Mouse (Mus musculus): ENCODE measurements around the gene Prl. TPM values are rescaled to one million over a fixed set of nuclear protein-coding genes. Genes with fewer than 3 reads are reported as not detected.

Prl gene
- polyA plus RNA-seq (2014; fragmentation: Nextera tagmentation; extraction: Ambion mirVana): not detected in 2 replicates

DNA sequence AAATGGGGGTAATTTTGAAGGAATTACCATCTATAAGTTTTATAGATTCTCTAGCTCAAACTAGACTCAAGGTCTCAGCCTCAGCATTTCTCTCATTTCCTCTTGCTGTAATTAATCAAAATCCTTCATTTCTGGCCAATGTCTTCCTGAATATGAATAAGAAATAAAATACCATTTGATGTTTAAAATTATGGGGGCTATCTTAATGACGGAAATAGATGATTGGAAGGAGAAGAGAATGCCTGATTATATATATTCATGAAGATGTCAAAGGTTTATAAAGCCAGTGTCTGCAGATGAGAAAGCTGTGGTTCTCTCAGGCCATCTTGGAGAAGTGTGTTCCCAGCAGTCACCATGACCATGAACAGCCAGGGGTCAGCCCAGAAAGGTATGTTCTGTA, at the start of gene Prl:
TSS of gene Prl (plus strand) at position 301 of the 400 bp plus-strand sequence.
- DNase-seq (no peak), ATAC-seq (ENCODE audit: insufficient read depth) (no peak)
- Histone ChIP-seq H3K9me3 (ENCODE audit: low read depth, low read length) (no peaks in the 10 kb centered on the region), H3K4me2 (no peak within 1 kb of the TSS), H3K9ac (no peak within 1 kb of the TSS), H3K4me3 (ENCODE audit: low read depth, low read length) (no peak within 1 kb of the TSS), H3K27ac (ENCODE audit: low read depth) (no peak within 1 kb of the TSS), H3K36me3 (ENCODE audit: insufficient read depth) (no peaks in the 10 kb centered on the region), H3K4me1 (ENCODE audit: insufficient read depth) (no peaks in the 10 kb centered on the region), H3K27me3 (ENCODE audit: insufficient read depth, low read length) (no peaks in the 10 kb centered on the region)
- WGBS: 89% methylated on average over 1 of the region's 1 CpGs
- no peak for TF ChIP-seq CTCF (IDR thresholded peaks at IDR 0.05; ENCODE audit: low read depth)

DNA sequence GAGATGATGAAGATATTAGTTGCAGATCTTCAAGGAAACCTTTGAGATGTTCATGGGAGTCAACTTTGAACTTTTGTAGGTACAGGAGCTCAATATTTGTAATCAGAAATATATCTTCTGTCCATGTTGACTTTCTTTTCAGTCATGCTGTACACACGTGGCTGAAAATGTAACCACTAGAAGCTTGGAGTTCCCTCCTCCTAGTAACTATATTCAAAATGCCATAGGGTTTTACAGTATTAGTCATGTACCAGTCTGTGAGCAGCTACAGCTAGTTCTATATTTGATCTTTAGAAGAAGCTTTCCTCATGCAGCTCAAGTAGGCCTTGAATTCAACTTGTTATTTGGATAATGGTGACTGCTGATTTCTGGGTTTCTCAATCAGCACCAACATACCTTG, 30.8 kb upstream of the Prl start:
- H3K9ac ChIP-seq: no peak overlapping the region
- H3K36me3 ChIP-seq (ENCODE audit: insufficient read depth): no peaks in the 10 kb centered on the region
- no peaks in the 10 kb centered on the region for H3K27me3 ChIP-seq (ENCODE audit: insufficient read depth, low read length)
- no peak overlapping the region for H3K4me3 ChIP-seq (ENCODE audit: low read depth, low read length)
- no peaks in the 10 kb centered on the region for H3K4me1 ChIP-seq (ENCODE audit: insufficient read depth)
- ATAC-seq (ENCODE audit: insufficient read depth) (no peak), DNase-seq (no peak)
- no peak overlapping the region for H3K27ac ChIP-seq (ENCODE audit: low read depth)
- 57% methylated on average over 1 of the region's 1 CpGs for WGBS
- H3K4me2 ChIP-seq: no peak overlapping the region
- no peak for TF ChIP-seq CTCF (IDR thresholded peaks at IDR 0.05; ENCODE audit: low read depth)
- H3K9me3 ChIP-seq (ENCODE audit: low read depth, low read length): no peaks in the 10 kb centered on the region

DNA sequence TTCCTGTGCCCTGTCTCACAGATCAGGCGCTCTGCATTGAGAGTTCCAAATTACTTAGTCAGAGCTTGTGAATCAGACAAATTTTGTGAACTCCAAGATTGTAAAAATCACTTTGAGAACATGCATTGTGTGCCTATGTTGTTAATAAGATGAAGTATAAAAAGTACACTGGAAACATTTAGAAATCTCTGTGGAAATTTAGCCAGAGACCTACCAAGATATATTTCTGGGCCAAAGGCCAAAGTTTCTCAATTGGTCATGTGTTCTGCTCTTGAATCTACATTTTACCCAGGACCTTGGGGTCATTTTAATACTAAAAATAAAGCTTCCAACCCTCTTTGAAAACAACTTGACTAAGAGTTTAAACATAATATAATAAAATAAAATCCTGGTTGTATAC, 30.0 kb upstream of the Prl start:
- H3K4me2 ChIP-seq: no peak overlapping the region
- ATAC-seq (ENCODE audit: insufficient read depth) (no peak), DNase-seq (peak; percentile 39)
- H3K9ac ChIP-seq: no peak overlapping the region
- no peak overlapping the region for H3K4me3 ChIP-seq (ENCODE audit: low read depth, low read length)
- no peaks in the 10 kb centered on the region for H3K9me3 ChIP-seq (ENCODE audit: low read depth, low read length)
- no peak overlapping the region for H3K27ac ChIP-seq (ENCODE audit: low read depth)
- H3K4me1 ChIP-seq (ENCODE audit: insufficient read depth): no peaks in the 10 kb centered on the region
- H3K36me3 ChIP-seq (ENCODE audit: insufficient read depth): no peaks in the 10 kb centered on the region
- no peak for TF ChIP-seq CTCF (IDR thresholded peaks at IDR 0.05; ENCODE audit: low read depth)
- H3K27me3 ChIP-seq (ENCODE audit: insufficient read depth, low read length): no peaks in the 10 kb centered on the region
- WGBS: 90% methylated on average over 1 of the region's 1 CpGs

DNA sequence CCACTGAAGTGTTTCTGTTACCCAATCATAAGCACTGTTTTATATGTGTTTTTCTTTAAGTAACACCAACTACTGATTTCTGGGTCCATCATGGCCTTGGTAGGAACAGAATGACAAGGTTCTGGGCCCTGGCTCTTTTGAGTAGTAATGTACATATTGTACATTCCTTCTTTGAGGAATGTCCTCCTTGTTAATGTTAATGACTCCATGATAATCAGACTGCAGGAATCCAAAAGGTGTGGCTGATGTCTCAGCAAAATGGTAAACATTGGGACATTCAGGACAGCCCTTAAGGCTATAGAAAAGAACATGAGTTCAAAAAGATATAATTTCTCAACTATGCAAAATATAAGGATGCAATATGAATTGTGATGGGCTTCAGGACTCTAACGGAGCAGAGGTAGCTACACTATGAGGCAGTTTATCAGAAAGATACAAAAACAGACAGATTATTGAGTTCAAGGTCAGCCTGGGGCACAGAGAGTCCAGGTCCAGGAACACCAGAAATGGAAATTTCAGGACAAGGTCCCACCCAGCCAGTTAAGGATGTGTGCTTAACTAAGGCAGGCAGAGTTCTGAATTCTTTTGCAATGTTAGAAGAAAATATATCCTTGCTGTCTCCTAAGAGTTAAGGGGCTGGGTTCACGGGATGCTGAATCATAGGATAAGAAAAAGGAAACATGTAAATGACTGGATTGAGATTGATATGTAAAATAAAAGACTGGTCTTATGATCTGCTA, 28.7 kb upstream of the Prl start:
- TF ChIP-seq CTCF (IDR thresholded peaks at IDR 0.05; ENCODE audit: low read depth): no peak
- H3K27me3 ChIP-seq (ENCODE audit: insufficient read depth, low read length): no peaks in the 10 kb centered on the region
- H3K4me2 ChIP-seq: no peak overlapping the region
- H3K9me3 ChIP-seq (ENCODE audit: low read depth, low read length): no peaks in the 10 kb centered on the region
- DNase-seq (no peak), ATAC-seq (ENCODE audit: insufficient read depth) (no peak)
- 62% methylated on average over 2 of the region's 2 CpGs for WGBS
- no peak overlapping the region for H3K27ac ChIP-seq (ENCODE audit: low read depth)
- H3K36me3 ChIP-seq (ENCODE audit: insufficient read depth): no peaks in the 10 kb centered on the region
- H3K4me1 ChIP-seq (ENCODE audit: insufficient read depth): no peaks in the 10 kb centered on the region
- H3K9ac ChIP-seq: no peak overlapping the region
- no peak overlapping the region for H3K4me3 ChIP-seq (ENCODE audit: low read depth, low read length)

DNA sequence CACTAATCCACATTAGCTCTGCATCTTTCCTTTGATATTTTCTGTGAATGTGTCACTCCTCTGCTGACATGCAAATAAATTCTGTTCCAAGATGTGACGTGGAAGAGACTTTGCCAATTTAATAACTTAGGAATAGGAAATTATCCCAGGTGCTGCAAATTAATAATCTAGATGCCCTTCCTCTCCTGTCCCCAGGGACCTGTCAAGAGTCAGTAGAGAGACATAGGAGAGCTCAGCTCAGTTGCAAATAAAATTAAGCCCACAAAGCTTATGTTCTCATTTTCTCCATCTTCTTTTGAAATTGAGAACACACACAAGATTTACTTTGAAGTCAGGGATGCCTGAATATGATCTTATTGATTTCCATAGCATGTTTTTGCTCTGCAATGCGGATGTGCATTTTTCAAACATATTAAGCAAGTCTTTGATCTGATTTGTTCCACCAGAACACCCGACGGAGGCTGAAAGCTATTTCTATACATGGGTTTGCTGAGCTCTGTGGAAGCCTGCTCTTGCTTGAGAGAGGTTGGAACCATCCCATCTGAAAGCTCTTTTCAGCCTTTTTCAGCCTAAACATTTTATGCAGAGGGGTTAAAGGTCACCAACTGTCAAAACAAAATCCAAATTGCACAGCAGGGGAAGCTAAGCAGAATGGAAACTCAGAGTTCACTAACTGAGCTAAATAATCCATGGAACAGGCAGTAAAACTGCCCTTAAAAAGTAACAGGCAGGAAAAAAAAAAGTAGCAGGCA, 26.1 kb upstream of the Prl start:
- no peaks in the 10 kb centered on the region for H3K27me3 ChIP-seq (ENCODE audit: insufficient read depth, low read length)
- H3K36me3 ChIP-seq (ENCODE audit: insufficient read depth): no peaks in the 10 kb centered on the region
- H3K27ac ChIP-seq (ENCODE audit: low read depth): no peak overlapping the region; the same call in 1 of the 2 replicates
- peak; percentile 78 for DNase-seq
- no peak overlapping the region for H3K9ac ChIP-seq
- H3K9me3 ChIP-seq (ENCODE audit: low read depth, low read length): no peaks in the 10 kb centered on the region
- TF ChIP-seq CTCF (IDR thresholded peaks at IDR 0.05; ENCODE audit: low read depth): no peak
- H3K4me3 ChIP-seq (ENCODE audit: low read depth, low read length): no peak overlapping the region
- no peak overlapping the region for H3K4me2 ChIP-seq
- H3K4me1 ChIP-seq (ENCODE audit: insufficient read depth): no peaks in the 10 kb centered on the region
- 28% methylated on average over 4 of the region's 4 CpGs for WGBS
- ATAC-seq (ENCODE audit: insufficient read depth): peak; percentile 28; the same call in 1 of the 2 replicates

DNA sequence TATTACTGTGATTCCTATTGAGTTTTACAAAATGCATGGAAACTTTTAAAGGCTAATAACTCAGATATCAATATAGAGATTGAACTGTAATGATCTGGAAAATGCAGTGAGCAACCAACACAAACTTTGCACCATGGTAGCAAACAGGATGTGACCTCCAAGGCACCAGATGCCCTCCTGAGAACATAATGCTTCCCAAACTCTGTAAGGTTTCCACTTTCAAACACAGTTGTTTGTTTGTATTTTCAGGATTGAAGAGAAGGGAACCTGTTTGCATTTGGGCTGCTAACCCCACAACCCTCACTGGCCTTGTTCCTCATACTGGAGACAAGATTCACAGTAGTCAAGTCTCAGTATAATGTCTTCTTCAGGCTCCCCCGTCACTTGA, 25.5 kb upstream of the Prl start:
- peak overlapping the region; percentile 44; the same call in 1 of the 2 replicates for H3K27ac ChIP-seq (ENCODE audit: low read depth)
- TF ChIP-seq CTCF (IDR thresholded peaks at IDR 0.05; ENCODE audit: low read depth): no peak

DNA sequence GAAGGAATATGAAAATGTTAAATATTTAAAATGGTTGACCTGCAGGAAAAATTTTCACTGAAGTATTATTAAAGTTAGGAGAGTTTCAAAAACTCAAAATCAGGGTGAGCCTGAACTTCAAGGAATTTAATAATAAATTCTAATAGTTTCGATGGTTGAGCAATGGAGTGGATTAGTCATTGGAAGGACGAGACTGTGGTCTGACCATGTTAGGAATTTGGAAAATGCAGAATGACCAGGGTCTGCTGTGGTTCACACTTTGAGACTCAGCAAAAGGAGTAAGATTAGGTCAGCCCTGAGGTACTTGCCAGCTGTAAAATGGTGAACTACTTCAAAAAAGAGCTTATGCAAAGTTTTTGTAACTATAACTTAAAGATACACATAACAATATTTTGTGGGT, 24.4 kb upstream of the Prl start:
- no peak overlapping the region for H3K9ac ChIP-seq
- ATAC-seq (ENCODE audit: insufficient read depth) (no peak), DNase-seq (no peak)
- H3K4me3 ChIP-seq (ENCODE audit: low read depth, low read length): no peak overlapping the region
- H3K9me3 ChIP-seq (ENCODE audit: low read depth, low read length): no peaks in the 10 kb centered on the region
- 79% methylated on average over 2 of the region's 2 CpGs for WGBS
- H3K4me2 ChIP-seq: no peak overlapping the region
- H3K36me3 ChIP-seq (ENCODE audit: insufficient read depth): no peaks in the 10 kb centered on the region
- no peak overlapping the region for H3K27ac ChIP-seq (ENCODE audit: low read depth)
- TF ChIP-seq CTCF (IDR thresholded peaks at IDR 0.05; ENCODE audit: low read depth): no peak
- H3K27me3 ChIP-seq (ENCODE audit: insufficient read depth, low read length): no peaks in the 10 kb centered on the region
- H3K4me1 ChIP-seq (ENCODE audit: insufficient read depth): no peaks in the 10 kb centered on the region

More for the DNA sequence above, 25.5 kb upstream of the Prl start:
- Histone ChIP-seq H3K9me3 (ENCODE audit: low read depth, low read length) (no peaks in the 10 kb centered on the region), H3K4me2 (no peak overlapping the region), H3K4me3 (ENCODE audit: low read depth, low read length) (no peak overlapping the region), H3K9ac (no peak overlapping the region), H3K4me1 (ENCODE audit: insufficient read depth) (no peaks in the 10 kb centered on the region), H3K36me3 (ENCODE audit: insufficient read depth) (no peaks in the 10 kb centered on the region), H3K27me3 (ENCODE audit: insufficient read depth, low read length) (no peaks in the 10 kb centered on the region)
- no peak for ATAC-seq (ENCODE audit: insufficient read depth)
- no peak for DNase-seq
- WGBS: 82% methylated on average over 1 of the region's 1 CpGs

Data from lung, embryonic 14.5 days (tissue).